22 mouse cellular contexts compared by ENCODE assay signal in genomic region chr12:12518490-12519070, GRCm38 (mm10).
DNase-seq lines count a peak whose midpoint lies in the region; ATAC-seq lines count a peak whose summit lies in the region.
"Had no signal": no experiment of that assay in that cellular context is flagged by ENCODE, and none has a peak within 500 bp of the region (broad histone marks: within the 10 kb centered on the region; RNA-seq: fewer than 3 reads in every experiment).

No protein-coding gene starts in this region.

- H3K4me1 ChIP-seq in liver, embryonic 16.5 days (ENCODE audit: control insufficient read depth, low read depth, low read length), result no peaks in the 10 kb centered on the region
- peaks cover 22% of the 10 kb centered on the region for H3K4me1 ChIP-seq in heart, embryonic 13.5 days

- 0 out of 2 replicates have a peak, but pooled peaks have one; percentile 30 for ATAC-seq in liver, embryonic 16.5 days (ENCODE audit: low read depth)
- 0 out of 2 replicates have a peak, but pooled peaks have one; percentile 37 for ATAC-seq in heart, embryonic 13.5 days (ENCODE audit: extremely low read depth, insufficient number of reproducible peaks, low FRiP score, low TSS enrichment)
- no peak for ATAC-seq in CD4-positive, CD25-positive, alpha-beta regulatory T cell, adult 4 months
- ATAC-seq: inflammation-experienced regulatory T-cells, adult 6 months had no signal

- no peak overlapping the region for H3K9ac ChIP-seq in liver, embryonic 16.5 days (ENCODE audit: low read depth, low read length)
- H3K9ac ChIP-seq in heart, embryonic 13.5 days, result 0 out of 2 replicates have a peak overlapping the region, but pooled peaks have one; percentile 50
- H3K9ac ChIP-seq: hindbrain, embryonic 14.5 days had no signal

- no peaks in the 10 kb centered on the region for H3K9me3 ChIP-seq in liver, embryonic 16.5 days (replicated peaks; ENCODE audit: control insufficient read depth, low read length)
- H3K9me3 ChIP-seq in heart, embryonic 13.5 days, result no peaks in the 10 kb centered on the region

- peak; percentile 89 for DNase-seq in heart, adult 11 months
- DNase-seq in heart, adult 9 months (ENCODE audit: low spot score in 2 of 2), result no peak
- DNase-seq in liver, result no peak
- DNase-seq in retina, embryonic 14.5 days (ENCODE audit: low spot score), result peak; percentile 22
- no peak for DNase-seq in kidney, adult 9 months
- DNase-seq: adrenal gland, postnatal 10 days; B cell, adult 2 months; cerebellum, adult 8-10 months; gastrocnemius, postnatal 14 days; kidney, adult 2 months; kidney, postnatal 10 days; left cerebral cortex, postnatal 4 days; lung, adult 2 months; lung, postnatal 14 days; midbrain, embryonic 14.5 days; right cerebral cortex, postnatal 25 days; spleen, adult 18-20 months had no signal

- 44% methylated on average over 5 of the region's 5 CpGs for WGBS in liver, embryonic 16.5 days (ENCODE audit: insufficient replicate concordance)
- WGBS in heart, embryonic 13.5 days, result 27% methylated on average over 5 of the region's 5 CpGs

- no peaks in the 10 kb centered on the region for H3K27me3 ChIP-seq in liver, embryonic 16.5 days (ENCODE audit: control insufficient read depth, insufficient read depth, low read depth, low read length)
- H3K27me3 ChIP-seq in heart, embryonic 13.5 days (replicated peaks), result no peaks in the 10 kb centered on the region

- H3K36me3 ChIP-seq in liver, embryonic 16.5 days (ENCODE audit: control insufficient read depth, insufficient read depth), result no peaks in the 10 kb centered on the region
- H3K36me3 ChIP-seq in heart, embryonic 13.5 days, result no peaks in the 10 kb centered on the region

- no peak overlapping the region for H3K4me3 ChIP-seq in liver, embryonic 16.5 days (ENCODE audit: low read depth, low read length)
- no peak overlapping the region for H3K4me3 ChIP-seq in heart, embryonic 13.5 days

- no peak overlapping the region for H3K27ac ChIP-seq in liver, embryonic 16.5 days (ENCODE audit: low read length)
- H3K27ac ChIP-seq in heart, embryonic 13.5 days (replicated peaks), result peak overlapping the region; percentile 88
- H3K27ac ChIP-seq: hindbrain, embryonic 14.5 days had no signal

- no peak overlapping the region for H3K4me2 ChIP-seq in liver, embryonic 16.5 days (ENCODE audit: low read depth, low read length)
- H3K4me2 ChIP-seq in heart, embryonic 13.5 days, result no peak overlapping the region
- H3K4me2 ChIP-seq: hindbrain, embryonic 14.5 days had no signal

Comparison
In these comparisons a context has a peak if more than half of its experiments do, and no peak if none do; other contexts are left out.
1. DNase-seq: peak in heart, adult 11 months (single experiment) and retina, embryonic 14.5 days (single experiment); none in heart, adult 9 months (0 of 2), liver (single experiment) and kidney, adult 9 months (single experiment).